Mouse (Mus musculus): Measurements from ENCODE around the gene Rapgef4.

DNA sequence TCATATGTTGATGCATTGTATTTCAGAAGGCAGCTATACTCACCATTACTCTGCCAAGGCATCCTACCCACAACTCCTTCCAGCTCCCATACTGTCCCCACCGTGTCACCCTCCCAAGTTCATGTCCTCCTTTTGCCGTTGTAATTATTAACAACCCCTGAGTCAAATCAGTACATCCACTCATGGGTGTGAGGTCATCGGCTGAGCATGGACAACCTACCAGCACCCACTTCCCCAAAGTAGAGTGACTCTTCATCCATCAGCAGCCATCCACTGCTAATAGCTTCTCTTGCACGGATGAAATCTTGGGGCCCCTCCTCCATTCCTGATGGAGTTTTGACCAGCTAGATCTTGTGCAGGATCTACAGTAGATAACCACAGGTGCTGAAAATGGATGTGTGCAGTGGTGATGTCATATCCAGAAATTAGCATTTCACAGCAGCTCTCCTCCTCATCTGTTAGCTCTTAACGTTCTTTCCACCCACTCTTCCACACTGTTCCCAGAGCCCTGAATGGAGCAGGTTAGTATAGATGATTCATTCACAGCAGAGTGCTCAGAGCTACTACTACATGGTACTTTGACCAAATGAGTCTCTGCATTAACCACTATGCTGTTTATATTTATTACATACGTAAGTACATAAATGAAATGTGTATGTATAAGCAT lies 281.9 kb downstream of the Rapgef4 start:
- TF ChIP-seq EP300 (IDR thresholded peaks at IDR 0.05; ENCODE audit: low read depth) (no peak), CTCF (IDR thresholded peaks at IDR 0.05; ENCODE audit: low read depth) (no peak)
